Mouse (Mus musculus) cerebellum, adult 2 months (tissue): ENCODE data around the gene Tmem82.

Experiments used
- CTCF ChIP-seq: fragments of 200-500 bp; IDR thresholded peaks from 2 replicates; pipeline ENCODE4 v1.5.1; 2011; ENCODE audit warnings: low read depth, mild to moderate bottlenecking, control low read depth, low read length, moderate library complexity, borderline replicate concordance; ENCODE audit not compliant: insufficient read depth
- POLR2A ChIP-seq: fragments of 200-500 bp; IDR thresholded peaks from 2 replicates; pipeline ENCODE4 v1.6.1; 2011; ENCODE audit warnings: low read length, control low read depth, borderline replicate concordance; ENCODE audit not compliant: insufficient read depth

DNA sequence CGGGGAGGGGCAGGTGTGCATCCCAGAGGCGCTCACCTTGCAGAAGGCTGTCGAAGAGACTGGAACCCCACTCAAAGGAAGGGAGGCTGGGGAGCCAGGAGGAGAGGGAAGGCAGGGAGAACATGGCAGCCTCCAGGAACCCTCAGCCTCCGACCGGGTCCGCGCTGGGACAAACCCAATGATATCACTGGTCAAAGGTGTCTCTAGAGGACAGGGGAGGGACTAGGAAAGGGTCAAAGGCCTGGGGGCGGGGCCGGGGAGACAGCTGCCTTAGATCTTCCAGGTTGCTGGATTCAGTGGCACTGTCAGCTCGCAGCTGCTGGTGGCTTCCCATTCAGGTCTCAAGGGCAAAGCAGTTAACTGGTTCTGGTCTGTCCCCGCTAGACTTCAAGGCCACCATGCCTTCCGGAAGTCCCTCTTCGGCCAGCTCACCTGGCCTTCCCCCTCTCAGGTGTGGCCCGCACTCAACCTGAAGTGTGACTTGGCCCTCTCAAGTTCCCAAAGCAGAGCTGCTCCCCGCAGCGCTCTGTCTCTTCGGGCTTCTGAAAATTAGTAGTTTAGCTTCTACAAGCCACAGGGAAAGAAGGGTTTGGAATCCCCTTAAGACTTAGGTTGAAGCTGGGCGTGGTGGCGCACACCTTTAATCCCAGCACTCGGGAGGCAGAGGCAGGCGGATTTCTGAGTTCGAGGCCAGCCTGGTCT lies 419 bp downstream of the Tmem82 start:
- TF ChIP-seq POLR2A (no peak), CTCF (no peak)
